Mouse (Mus musculus) duodenum, adult 2 months (tissue): ENCODE data around the gene Lama1. TPM values are rescaled to one million over a fixed set of nuclear protein-coding genes. Genes with fewer than 3 reads are reported as not detected.

Experiments used
- polyA plus RNA-seq: library from polyadenylated mRNA; depleted of rRNA; stranded (reverse); fragments of >200 nt; gene quantifications from 2 replicates; pipeline ENCODE4 v1.2.3, GENCODE M21; 2012; ENCODE audit warnings: low replicate concordance; rRNA removed

Gene Lama1
- polyA plus RNA-seq: 2.4 and 2.6 TPM in 2 replicates

DNA sequence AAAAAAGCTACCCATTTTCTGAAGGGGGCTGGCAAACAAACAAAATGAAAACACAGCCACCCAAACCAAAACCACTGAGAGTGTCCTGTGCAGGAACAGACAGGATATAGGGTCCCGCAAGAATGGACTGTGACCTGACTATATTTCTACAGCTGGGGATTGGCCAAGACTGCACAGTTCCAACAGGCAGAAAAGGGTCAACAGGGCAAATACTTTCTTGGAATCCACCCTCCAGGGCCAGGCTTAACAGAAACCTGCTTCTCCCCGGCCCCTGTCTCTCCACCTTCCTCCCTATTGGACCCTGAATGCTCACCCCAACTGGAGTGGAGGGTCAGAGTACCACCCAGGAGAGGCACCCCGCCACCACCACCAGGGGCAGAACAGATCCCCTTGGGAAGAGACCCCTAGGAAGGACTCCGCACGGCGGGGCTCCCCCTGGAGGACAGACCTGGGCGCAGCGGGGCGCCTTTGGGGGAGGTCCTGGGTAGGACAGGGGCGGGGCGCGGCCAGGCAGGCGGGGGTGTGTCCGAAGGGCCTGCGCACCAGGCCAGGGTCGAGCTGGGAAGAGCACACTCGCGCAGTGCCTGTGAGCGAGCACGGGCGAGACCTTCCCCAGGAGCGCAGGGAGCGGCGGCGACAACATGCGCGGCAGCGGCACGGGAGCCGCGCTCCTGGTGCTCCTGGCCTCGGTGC is at the start of gene Lama1:
Lama1 (plus strand) TSS at position 566 of the 693 bp plus-strand sequence.

Other genes starting within 250 kb of the Lama1 start
- gene Lrrc30, start 64.5 kb upstream of the Lama1 start, polyA plus RNA-seq: not detected in 2 replicates